Mouse (Mus musculus) urinary bladder, postnatal 14 days (tissue): ENCODE data around the gene Dcdc2b.

Experiments
- DNase-seq: peaks from one replicate; pipeline ENCODE4 v3.0.0; 2021; ENCODE audit warnings: low spot score

Dcdc2b gene

DNA sequence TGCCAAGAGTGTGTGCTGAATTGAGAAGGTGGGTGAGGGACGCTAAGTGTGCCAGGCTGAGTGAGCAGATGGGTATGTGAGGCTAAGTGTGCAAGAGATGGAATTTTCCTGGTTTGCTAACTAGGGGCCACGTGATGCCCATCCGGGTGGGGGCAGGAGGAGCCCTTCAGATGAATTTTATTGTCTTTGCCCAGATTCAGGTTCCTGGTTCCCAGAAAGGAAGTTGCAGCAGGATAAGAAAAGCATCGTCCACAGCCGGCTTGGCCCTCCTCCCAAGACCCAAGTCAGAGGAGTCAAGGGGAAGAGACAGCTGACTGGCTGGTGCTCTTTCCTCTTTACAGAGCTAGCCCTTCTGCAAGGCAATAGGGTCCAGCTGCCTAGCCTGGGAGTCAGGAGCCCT is 35.6 kb downstream of the Dcdc2b start, which contains the start of gene Fam167b:
Gene Fam167b (minus strand): TSS at position 84 of the 400 bp plus-strand sequence.
- no peak for DNase-seq

DNA sequence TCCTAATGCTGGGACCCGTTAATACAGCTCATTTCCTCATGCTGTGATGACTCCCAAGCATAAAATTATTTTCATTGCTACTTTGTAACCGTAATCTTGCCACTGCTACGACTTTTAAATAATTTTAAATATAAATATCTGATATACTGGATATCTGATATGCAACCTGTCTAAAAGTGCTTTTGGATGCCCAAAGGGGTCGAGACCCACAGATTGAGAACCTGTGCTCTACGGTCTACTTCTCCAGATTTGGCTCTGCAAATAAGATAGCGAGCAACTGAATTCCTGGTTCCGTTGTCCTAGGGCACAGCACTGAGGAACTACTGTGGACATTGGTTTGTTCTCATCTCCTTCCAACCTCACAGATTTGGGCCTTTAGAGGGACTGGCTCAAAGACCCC is 36.4 kb downstream of the Dcdc2b start:
- no peak for DNase-seq

DNA sequence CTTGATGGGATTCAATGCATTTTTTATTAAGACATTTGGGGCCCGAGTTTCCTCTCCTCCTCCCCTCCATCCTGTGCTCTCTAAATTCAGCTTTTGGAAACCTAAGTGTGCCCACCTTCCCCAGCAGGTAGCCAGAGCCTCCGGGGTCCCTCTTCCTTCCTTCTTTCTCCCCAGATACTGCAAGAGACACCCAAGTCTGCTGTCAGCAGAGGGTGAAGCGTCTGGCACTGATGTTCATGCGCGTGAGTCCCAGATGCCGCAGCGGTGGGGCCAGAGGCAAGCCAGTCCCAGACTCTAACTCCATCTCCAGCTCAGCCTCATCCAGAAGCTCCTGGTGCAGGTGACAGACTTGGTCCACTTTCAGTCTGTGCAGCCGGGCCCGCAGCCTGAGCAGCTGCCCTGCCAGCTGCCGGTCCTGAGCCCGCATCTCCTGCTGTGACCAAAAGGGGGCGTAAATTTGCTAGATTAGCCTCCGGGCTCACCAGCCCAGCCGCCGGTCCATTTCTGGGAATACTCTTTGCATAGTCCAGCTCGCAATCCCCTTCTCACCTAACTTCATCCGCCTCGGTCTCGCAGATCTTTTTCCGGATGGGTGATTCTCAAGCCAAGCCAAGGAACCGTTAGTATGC is 37.1 kb downstream of the Dcdc2b start:
- DNase-seq: peak; percentile 71

GRCm38 (mm10) chr4:129575171-129575844 is 38.7 kb downstream of the Dcdc2b start:
- DNase-seq: no peak

- DNase-seq: no peak
Measured at GRCm38 (mm10) chr4:129573430-129573829, 40.6 kb downstream of the Dcdc2b start, which contains the start of gene Lck. Gene Lck (minus strand): TSS chr4:129573641.

DNA sequence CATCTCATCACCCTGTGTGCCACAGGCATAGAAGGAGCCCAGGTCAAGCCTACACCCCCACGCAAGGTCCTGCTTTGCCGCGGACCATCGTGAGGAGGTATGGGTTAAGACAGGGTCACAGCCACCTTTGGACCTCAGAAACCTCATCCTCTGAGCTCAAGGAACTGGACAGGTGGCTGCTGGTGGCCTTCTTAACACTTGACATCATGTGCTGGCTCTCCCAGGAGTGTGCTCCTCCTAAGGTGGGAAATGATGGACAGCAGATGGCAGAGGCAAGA is 41.0 kb downstream of the Dcdc2b start:
- DNase-seq: no peak

GRCm38 (mm10) chr4:129572236-129573092 is 41.6 kb downstream of the Dcdc2b start:
- no peak for DNase-seq

DNA sequence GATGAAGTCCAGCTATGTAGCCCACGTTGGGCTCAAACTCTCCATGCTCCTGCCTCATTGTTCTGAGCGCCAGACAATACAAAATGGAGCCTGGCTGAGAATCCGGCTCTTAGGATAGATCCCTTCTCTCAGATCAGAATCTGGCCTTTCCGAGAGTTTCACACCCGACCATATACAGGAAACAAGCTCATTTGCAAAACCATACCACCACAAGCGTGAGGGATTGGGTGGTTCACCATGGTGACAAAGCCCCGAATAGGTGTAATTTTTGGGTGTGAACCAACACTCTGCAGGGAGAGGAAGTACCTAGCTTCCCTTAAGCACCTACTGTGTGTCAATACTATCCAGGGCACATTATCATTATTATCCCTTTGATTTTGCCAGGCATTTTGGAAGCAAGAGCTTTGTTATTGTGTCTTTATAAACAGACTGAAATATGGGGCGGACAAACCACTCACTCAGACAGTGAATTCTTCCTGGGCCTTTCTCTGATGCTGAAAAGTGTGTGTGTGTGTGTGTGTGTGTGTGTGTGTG is 42.4 kb downstream of the Dcdc2b start:
- no peak for DNase-seq

- no peak for DNase-seq
Measured at GRCm38 (mm10) chr4:129570028-129570427, 44.0 kb downstream of the Dcdc2b start.

- no peak for DNase-seq
Measured at GRCm38 (mm10) chr4:129568366-129568765, 45.7 kb downstream of the Dcdc2b start.

- DNase-seq: no peak
Measured at GRCm38 (mm10) chr4:129565139-129565538, 48.9 kb downstream of the Dcdc2b start.

- peak; percentile 22 for DNase-seq
Measured at GRCm38 (mm10) chr4:129563718-129564117, 50.3 kb downstream of the Dcdc2b start.

GRCm38 (mm10) chr4:129561184-129561583 is 52.9 kb downstream of the Dcdc2b start:
- DNase-seq: no peak
